Mouse (Mus musculus) ES-Bruce4 (cell line): ENCODE measurements around the gene Acod1.

Source experiments
- EP300 ChIP-seq: IDR thresholded peaks from 2 replicates; pipeline ENCODE4 v1.6.1; 2011; ENCODE audit warnings: low read depth, low read length; ENCODE audit not compliant: insufficient read depth
- POLR2A ChIP-seq: IDR thresholded peaks from one replicate; pipeline ENCODE4 v1.8.1; 2011; ENCODE audit warnings: low read length; ENCODE audit not compliant: insufficient read depth

DNA sequence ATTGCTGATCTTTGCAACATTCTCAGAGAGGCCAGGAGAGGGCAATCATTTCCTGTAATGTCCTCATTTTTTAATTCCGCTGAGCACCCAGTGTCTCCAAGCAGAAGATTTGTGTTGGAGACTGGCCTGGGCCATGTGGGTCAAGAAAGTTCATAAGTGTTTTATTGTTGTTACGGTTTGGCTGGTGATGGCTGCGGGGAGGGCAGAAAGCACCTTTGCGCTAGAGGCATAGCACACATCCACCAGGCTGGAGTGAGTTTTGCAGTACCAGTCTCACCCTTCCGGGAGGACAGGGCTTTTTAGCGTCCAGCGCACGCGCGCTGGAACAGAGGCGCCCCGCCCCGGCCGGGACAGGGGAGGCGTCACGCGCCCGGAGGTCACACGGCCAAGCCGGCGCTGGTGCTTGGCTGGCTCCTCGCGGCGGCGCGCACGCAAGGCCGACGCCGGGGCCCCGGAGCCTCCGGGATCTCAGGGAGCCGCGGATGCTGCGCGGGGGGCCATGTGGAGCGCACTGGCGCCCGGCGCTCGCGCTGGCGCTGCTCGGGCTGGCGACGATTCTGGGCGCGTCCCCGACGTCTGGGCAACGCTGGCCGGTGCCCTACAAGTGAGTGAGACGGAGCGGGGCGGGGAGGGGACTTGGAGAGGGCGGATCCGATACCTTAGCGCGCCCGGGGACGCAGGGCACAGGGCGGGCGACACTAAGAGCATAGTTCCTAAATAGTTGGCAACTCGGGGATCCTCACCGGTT, 23.3 kb downstream of the Acod1 start, which contains the start of gene Cln5:
- TF ChIP-seq POLR2A (peak; percentile 91), EP300 (0 out of 2 replicates have a peak, but pooled peaks have one; percentile 18)
